Mouse (Mus musculus) urinary bladder, postnatal 0 days (tissue): ENCODE measurements around the gene Tshb. TPM values are rescaled to one million over a fixed set of nuclear protein-coding genes. Genes with fewer than 3 reads are reported as not detected.

Experiments used
- polyA plus RNA-seq: library from polyadenylated mRNA; unstranded; fragments of >200 nt; fragmentation: Nextera tagmentation; extraction: Ambion mirVana; gene quantifications from 2 replicates; pipeline ENCODE4 v1.2.1, GENCODE M21; 2015

The Tshb gene
- 0.16 and 0.22 TPM in 2 replicates for polyA plus RNA-seq

DNA sequence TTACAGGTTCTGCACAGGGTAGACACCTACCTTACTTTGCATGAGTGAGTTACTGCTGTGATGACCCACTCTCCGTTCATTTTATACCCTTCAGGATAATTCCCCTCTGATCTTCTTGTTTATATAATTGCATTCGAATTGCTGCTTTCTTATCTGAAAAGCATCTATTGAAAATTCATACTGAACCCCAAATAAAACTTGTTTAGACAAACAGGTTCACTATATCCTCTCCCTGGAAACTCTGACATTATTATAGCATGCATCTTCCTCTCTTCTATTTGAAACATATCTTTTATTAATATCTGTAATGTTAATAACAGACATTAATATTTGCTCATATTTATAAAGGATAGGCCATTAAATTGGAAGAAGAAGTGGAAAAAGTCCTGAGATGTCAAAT is at the start of gene Tshb:
Gene Tshb, minus strand, starts transcription at position 101 of the 400 bp plus-strand sequence.

DNA sequence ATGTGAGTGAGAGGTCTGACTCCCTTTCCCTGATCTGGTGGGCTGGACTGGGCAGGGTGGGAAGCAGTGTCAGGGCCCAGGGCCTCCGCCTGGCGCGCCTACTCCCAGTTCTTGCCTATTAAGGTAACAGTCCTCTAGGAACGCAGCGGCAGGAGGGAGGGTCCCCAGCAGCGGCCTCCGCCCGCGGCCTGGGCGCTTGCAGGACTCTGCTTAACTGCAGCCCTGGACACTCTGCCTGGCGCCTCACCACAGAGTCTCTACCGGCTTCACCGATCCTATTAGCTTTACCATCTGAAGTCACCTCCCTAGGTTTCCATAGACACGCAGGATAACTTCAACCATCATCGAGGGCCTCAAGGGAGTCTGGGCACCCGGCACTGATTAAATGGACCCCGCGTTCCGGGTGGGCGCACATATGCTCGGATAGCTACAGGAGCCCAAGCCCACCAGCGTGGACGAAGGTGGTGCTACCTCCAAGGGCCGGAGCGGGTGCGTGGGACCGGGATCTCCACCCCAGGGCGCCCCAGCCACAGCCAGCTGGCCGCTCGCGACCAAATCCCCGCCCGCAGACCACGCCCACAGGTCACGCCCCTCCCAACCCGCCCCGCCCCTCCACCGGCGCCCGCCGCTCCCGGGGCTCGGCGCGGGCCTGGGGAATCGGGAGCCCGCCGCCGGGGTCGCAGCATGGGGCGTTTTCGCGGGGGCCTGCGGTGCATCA is 48.0 kb downstream of the Tshb start, which contains the start of gene Tspan2:
Gene Tspan2, plus strand, starts transcription at position 217 of the 718 bp plus-strand sequence.

Other genes starting within 250 kb of the Tshb start
- gene Tspan2, start 48.2 kb downstream of the Tshb start, polyA plus RNA-seq, result 61.8 and 74.4 TPM in 2 replicates
- gene Sycp1, start 153.4 kb upstream of the Tshb start, polyA plus RNA-seq, result not detected in 2 replicates
- not detected in 2 replicates for gene Nr1h5, start 181.4 kb upstream of the Tshb start, polyA plus RNA-seq
- gene Sike1, start 213.0 kb upstream of the Tshb start, polyA plus RNA-seq, result 56.1 and 74.6 TPM in 2 replicates
- 199 and 245 TPM in 2 replicates for gene Csde1, start 237.7 kb upstream of the Tshb start, polyA plus RNA-seq